Comparison of ENCODE assay signal across 30 mouse cellular contexts in genomic region chr3:92238736-92239135, GRCm38 (mm10). TPM values are rescaled to one million over a fixed set of nuclear protein-coding genes. Genes with fewer than 3 reads are reported as not detected.
"Had no signal": no experiment of that assay in that cellular context is flagged by ENCODE, and none has a peak within 500 bp of the region (broad histone marks: within the 10 kb centered on the region; RNA-seq: fewer than 3 reads in every experiment).

No protein-coding gene starts in this region.

RNA-seq across cellular contexts. Expression of gene Sprr2a2, which starts 23.0 kb away (rescaled TPM):
- total RNA-seq: hematopoietic stem cell, adult 5-6 weeks; layer of hippocampus, adult 18-20 months; layer of hippocampus, adult 2 months; layer of hippocampus, adult 8-10 months; layer of hippocampus, postnatal 10 days; layer of hippocampus, postnatal 14 days; layer of hippocampus, postnatal 25 days; layer of hippocampus, postnatal 36 days; left cerebral cortex, adult 18-20 months had no signal
- polyA plus RNA-seq: hindbrain, embryonic 10.5 days; hindbrain, embryonic 13.5 days; hindbrain, embryonic 14.5 days; inflammation-experienced regulatory T-cells, adult 6 months; kidney, embryonic 14.5 days had no signal

RNA-seq across cellular contexts. Expression of gene Sprr2a1, which starts 23.1 kb away (rescaled TPM):
- total RNA-seq: heart, postnatal 10 days; heart, postnatal 14 days; heart, postnatal 25 days; heart, postnatal 36 days; hematopoietic stem cell, adult 5-6 weeks; layer of hippocampus, adult 18-20 months; layer of hippocampus, adult 2 months; layer of hippocampus, adult 8-10 months; layer of hippocampus, postnatal 10 days; layer of hippocampus, postnatal 14 days; layer of hippocampus, postnatal 25 days; layer of hippocampus, postnatal 36 days; left cerebral cortex, adult 18-20 months had no signal
- polyA plus RNA-seq: heart, embryonic 10.5 days; heart, embryonic 11.5 days; heart, embryonic 12.5 days; heart, embryonic 13.5 days; heart, embryonic 14.5 days; hindbrain, embryonic 10.5 days; hindbrain, embryonic 11.5 days; hindbrain, embryonic 12.5 days; hindbrain, embryonic 13.5 days; hindbrain, embryonic 14.5 days; hindbrain, embryonic 15.5 days; hindbrain, embryonic 16.5 days; kidney, embryonic 14.5 days; kidney, embryonic 15.5 days; kidney, embryonic 16.5 days had no signal

RNA-seq across cellular contexts. Expression of gene Sprr2a3, which starts 46.5 kb away (rescaled TPM):
- total RNA-seq: heart, postnatal 10 days; heart, postnatal 14 days; heart, postnatal 25 days; heart, postnatal 36 days; heart, postnatal 4 days; hematopoietic stem cell, adult 5-6 weeks; layer of hippocampus, adult 18-20 months; layer of hippocampus, adult 2 months; layer of hippocampus, adult 8-10 months; layer of hippocampus, postnatal 10 days; layer of hippocampus, postnatal 14 days; layer of hippocampus, postnatal 25 days; layer of hippocampus, postnatal 36 days; left cerebral cortex, adult 18-20 months had no signal
- polyA plus RNA-seq: heart, embryonic 10.5 days; heart, embryonic 11.5 days; heart, embryonic 12.5 days; heart, embryonic 13.5 days; heart, embryonic 14.5 days; hindbrain, embryonic 10.5 days; hindbrain, embryonic 11.5 days; hindbrain, embryonic 12.5 days; hindbrain, embryonic 13.5 days; hindbrain, embryonic 14.5 days; hindbrain, embryonic 15.5 days; hindbrain, embryonic 16.5 days; inflammation-experienced regulatory T-cells, adult 6 months; kidney, embryonic 14.5 days; kidney, embryonic 15.5 days had no signal
